Mouse (Mus musculus) heart, adult 18-20 months (tissue): ENCODE data around the gene Myh10. TPM values are rescaled to one million over a fixed set of nuclear protein-coding genes. Genes with fewer than 3 reads are reported as not detected.
A peak's percentile ranks its signal among the peaks of the same experiment; 100 is the strongest.

ENCODE experiments used
- DNase-seq, 2 experiments: peaks; one replicate each; pipeline ENCODE4 v3.0.0; 2021 to 2022; ENCODE audit warnings: mixed read lengths in 1 of 2
- long read RNA-seq, 2 experiments: library from polyadenylated mRNA; stranded (forward); transcript quantifications; one replicate each; pipeline ENCODE4 v2.0.0; 2021
- total RNA-seq, 2 experiments: library from RNA; stranded (reverse); gene quantifications; 2 replicates each; pipeline ENCODE4 v1.2.3; 2021

The Myh10 gene
- total RNA-seq = 10 to 100 TPM; 19.3 to 20.3 TPM
- long read RNA-seq, experiment 1, full-length matches to known transcripts = 2 of 7 reads
- long read RNA-seq, experiment 1, partial matches to known transcripts = 3 of 7 reads
- long read RNA-seq, experiment 1, other reads (novel, unspliced or antisense) = 2 of 7 reads
- long read RNA-seq, experiment 2, partial matches to known transcripts = 1 of 2 reads
- long read RNA-seq, experiment 2, other reads (novel, unspliced or antisense) = 1 of 2 reads

- peak; percentile 100 for DNase-seq
Measured at GRCm38 (mm10) chr11:68691321-68692009, at the start of gene Myh10. Myh10 (plus strand) TSS chr11:68691559.

- peak in 1 of 2 experiments; percentile 14 for DNase-seq
Measured at GRCm38 (mm10) chr11:68644781-68645180, 46.6 kb upstream of the Myh10 start.

GRCm38 (mm10) chr11:68647808-68648207 is 43.6 kb upstream of the Myh10 start:
- DNase-seq = no peak

- no peak for DNase-seq
Measured at GRCm38 (mm10) chr11:68648385-68649148, 42.8 kb upstream of the Myh10 start.

DNA sequence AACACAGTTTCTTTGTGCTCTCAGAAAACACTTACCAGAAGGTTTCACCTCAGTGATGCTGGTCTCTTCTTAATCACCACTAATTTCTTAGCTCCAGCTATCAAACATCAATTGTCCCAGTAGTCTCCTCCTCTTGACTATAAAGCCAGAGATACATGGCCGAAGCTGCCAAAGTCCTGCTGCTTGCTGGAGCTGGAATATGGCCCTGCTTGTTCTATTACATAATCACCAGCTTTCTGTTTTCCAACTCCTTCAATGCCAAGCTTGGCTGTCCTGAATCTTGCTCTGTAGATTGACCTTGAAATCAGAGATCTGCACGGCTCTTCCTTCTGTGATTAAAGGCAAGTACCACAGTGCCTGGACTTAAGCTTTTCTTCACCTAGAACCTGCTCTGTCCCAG is 39.8 kb upstream of the Myh10 start:
- peak; percentile 35 to 40 for DNase-seq

DNA sequence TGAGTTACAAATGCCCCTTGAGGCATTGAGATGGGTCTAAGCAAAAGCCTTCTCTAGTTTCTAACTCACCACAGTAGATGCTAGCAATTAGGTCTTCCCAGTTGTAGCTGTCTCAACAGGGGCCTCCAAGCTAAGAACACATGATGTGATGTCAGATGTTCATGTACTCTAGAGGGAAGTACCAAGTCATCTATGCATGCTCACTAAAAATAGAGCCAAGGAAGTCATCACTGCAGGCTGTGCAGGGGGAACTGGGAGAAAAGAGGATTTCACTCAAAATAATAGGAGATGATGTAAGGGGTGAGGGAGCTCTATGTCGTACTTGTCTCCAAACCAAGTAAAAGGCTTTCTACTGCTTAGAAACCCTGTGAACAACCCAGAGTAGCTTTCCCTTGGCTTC is 35.8 kb upstream of the Myh10 start:
- DNase-seq = peak in 1 of 2 experiments; percentile 26

DNA sequence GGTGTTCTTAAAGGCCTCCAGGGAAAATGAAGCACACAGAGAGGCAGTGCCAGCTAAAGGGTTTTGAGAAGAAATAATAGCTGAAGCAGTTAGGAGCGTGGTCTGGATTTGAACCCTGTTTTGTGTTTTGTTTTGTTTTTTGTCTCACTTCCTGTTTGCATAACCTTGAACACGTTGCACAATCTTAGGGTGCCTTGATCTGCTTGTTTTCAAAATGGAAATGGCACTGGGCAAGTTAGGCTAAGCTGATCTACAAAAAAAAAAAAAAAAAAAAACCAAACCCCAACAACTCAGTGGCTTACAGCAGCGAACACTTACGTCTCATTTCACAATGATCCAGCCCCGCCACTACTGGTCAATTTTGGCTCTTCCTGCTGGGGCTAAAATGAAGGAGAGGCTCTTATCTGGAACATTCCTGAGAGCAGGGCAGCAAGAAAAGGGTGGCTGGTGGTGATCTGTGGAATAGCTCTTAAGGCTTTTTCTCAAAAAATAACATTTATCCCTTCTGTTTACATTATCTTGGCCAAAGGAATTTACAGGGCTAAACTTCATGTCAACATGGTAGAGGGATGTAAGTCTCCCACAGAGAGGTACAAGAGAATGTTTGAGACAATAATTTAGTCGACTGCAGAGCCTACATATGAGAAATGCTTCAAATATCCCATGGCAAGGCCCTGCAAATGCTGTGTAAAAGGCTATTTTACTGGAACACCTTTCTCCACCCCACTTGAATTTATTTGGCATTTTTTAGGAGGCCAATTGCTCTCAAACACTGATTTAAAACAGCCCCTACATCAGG is 34.3 kb upstream of the Myh10 start:
- DNase-seq = no peak

DNA sequence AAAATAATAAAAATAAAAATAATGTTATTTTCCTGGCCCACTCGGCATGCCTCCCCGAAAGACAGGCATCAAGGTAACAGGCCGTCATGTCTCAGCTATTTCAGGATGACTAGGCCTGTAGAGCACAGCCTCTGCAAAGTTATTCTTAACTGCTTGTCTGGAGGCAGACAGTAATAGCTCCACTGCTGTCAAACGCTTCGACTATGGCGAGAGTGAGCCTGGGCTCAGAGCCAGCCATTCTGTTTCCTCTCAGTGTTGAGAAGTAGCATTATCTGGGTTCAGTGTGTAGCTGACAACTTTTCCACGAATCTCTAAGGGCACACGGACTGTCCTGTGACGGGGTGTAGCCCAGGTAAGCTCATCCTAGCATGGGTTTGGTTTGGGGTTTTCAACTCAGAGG is 33.5 kb upstream of the Myh10 start:
- peak; percentile 77 to 81 for DNase-seq

- peak; percentile 46 to 50 for DNase-seq
Measured at GRCm38 (mm10) chr11:68665331-68665730, 26.0 kb upstream of the Myh10 start.

DNA sequence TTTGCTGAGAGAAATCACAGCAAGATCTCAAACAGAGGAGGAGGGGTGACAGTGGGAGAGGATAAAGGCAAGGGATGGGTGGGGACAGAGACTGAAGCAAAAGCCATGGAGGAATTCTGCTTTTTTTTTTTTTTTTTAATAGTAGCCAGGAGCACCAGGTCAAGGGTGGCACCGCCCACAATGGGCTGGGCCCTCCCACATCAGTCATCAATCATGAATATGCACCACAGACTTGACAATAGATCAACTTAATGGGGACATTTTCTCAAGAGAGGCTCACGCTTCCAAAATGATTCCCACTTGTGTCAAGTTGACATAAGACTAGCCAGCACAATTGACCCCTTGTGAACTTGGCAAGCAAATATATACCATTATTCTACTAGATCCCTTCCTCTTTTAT is 25.1 kb upstream of the Myh10 start:
- DNase-seq = no peak

- peak in 1 of 2 experiments; percentile 25 for DNase-seq
Measured at GRCm38 (mm10) chr11:68672270-68672970, 18.9 kb upstream of the Myh10 start.

DNA sequence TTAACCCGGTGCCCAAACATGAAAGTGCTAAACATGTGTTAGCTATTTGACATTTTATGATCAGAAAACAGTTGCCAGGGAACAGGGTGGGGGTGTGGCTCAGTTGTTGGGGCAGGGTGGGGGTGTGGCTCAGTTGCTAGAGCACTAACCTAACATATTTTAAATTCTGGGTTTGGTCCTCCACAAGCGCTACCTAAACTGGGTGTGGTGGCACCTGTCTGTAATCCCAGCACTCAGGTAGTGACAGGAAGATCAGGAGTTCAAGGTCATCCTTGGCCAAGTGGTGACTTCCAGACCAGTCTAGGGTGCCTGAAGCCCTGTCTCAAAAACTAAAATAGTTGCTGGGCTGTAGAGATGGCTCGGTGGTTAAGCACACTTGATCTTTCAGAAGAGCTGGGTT is 17.3 kb upstream of the Myh10 start:
- no peak for DNase-seq

DNA sequence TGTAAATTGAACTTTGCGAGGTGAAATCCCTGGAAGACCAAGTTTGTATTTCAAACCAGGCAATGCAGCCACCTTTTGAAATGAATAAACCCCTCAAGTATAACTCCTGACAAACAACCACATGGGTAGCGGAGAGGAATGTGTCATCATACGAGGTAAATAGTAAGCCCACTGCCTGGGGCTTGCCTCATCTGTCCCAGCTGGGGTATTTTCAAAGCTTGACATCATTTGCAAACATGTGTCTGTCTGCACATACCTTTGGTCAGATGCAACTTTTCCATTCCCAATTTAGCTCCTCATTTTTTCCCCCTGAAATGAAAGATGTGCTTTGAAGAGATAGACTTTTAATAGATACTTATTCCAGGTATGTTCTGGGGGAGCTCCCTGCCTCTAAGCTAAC is 16.7 kb upstream of the Myh10 start:
- no peak for DNase-seq

- peak in 1 of 2 experiments; percentile 32 for DNase-seq
Measured at GRCm38 (mm10) chr11:68675274-68675673, 16.1 kb upstream of the Myh10 start.

DNA sequence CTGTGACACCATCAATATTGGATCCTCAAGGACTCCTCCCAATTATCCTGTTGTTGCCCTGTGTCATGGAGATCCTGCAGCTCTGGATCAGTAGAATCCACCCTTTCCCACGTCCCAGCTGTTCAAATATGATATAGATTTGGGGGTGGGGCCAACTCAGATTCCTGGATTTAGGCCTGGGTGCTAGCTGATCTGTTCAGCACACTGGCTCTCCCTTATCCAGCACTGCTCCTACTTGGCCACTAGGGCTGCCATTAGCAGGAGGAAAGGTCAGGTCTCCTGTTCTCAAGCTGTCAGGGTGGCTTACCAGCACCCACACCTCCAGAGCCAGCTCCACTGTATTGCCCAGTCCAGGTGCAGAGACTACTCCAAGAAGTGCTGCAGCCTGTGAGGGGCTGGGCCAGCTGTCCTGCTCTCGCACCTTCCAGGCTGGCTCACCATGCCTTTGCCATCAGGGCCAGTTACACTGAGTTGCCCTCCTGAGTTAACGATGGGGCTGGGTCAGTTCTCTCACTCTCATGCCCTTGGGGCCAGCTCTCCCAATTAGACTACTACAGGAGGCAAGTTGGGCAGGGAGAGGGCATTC is 10.0 kb upstream of the Myh10 start:
- DNase-seq = no peak

- DNase-seq = no peak
Measured at GRCm38 (mm10) chr11:68682136-68682806, 9.1 kb upstream of the Myh10 start.

DNA sequence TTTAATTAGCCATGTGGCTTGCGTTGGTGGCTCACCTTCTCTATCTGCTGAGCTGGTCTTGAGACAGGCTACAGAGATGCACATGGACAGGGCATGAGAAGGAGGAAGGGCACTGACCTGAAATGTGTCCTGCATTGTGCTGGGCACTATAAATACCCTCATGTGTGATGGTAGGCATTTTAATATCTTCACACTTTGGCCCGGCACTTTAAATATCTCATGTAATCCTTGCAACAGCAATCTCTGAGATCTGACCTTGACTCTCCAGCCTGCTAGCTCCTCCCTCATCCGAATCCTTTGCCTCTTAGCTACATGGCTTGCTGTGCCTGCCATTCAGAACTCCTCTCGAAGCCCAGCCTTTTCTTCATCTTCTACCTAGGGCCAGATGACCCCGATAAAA is 5.4 kb upstream of the Myh10 start:
- DNase-seq = no peak

GRCm38 (mm10) chr11:68689304-68689703 is 2.1 kb upstream of the Myh10 start:
- DNase-seq = no peak

GRCm38 (mm10) chr11:68690465-68690864 is 894 bp upstream of the Myh10 start:
- DNase-seq = no peak

GRCm38 (mm10) chr11:68692010-68692692 is 792 bp downstream of the Myh10 start:
- DNase-seq = no peak
